Mouse (Mus musculus): Measurements from ENCODE around the gene Efcab2. TPM values are rescaled to one million over a fixed set of nuclear protein-coding genes. Genes with fewer than 3 reads are reported as not detected.

Gene Efcab2
- total RNA-seq, 2 experiments from 2014 or later: 8.9 to 10.8 TPM

GRCm38 (mm10) chr1:178376907-178377306 is 29.0 kb upstream of the Efcab2 start:
- DNase-seq (ENCODE audit: extremely low spot score in 1 of 2, low spot score in 2 of 2): no peak
- intact Hi-C loops (cut with DNase I): no loop called here
- no peak for TF ChIP-seq CTCF (IDR thresholded peaks at IDR 0.05)
- no peak overlapping the region for H3K4me3 ChIP-seq
- no peak overlapping the region for H3K27ac ChIP-seq

GRCm38 (mm10) chr1:178378115-178378514 is 27.8 kb upstream of the Efcab2 start:
- no peak for TF ChIP-seq CTCF (IDR thresholded peaks at IDR 0.05)
- intact Hi-C loops (cut with DNase I): no loop called here
- DNase-seq (ENCODE audit: extremely low spot score in 1 of 2, low spot score in 2 of 2): no peak
- Histone ChIP-seq H3K27ac (no peak overlapping the region), H3K4me3 (no peak overlapping the region)

GRCm38 (mm10) chr1:178379224-178379623 is 26.7 kb upstream of the Efcab2 start:
- Histone ChIP-seq H3K27ac (no peak overlapping the region), H3K4me3 (no peak overlapping the region)
- DNase-seq (ENCODE audit: extremely low spot score in 1 of 2, low spot score in 2 of 2): no peak
- TF ChIP-seq CTCF (IDR thresholded peaks at IDR 0.05): no peak
- intact Hi-C loops (cut with DNase I): no loop called here

- TF ChIP-seq CTCF (IDR thresholded peaks at IDR 0.05): no peak
- H3K27ac ChIP-seq: no peak overlapping the region
- H3K4me3 ChIP-seq: no peak overlapping the region
- intact Hi-C loops (cut with DNase I): no loop called here
- no peak for DNase-seq (ENCODE audit: extremely low spot score in 1 of 2, low spot score in 2 of 2)
These were observed 23.7 kb upstream of the Efcab2 start for GRCm38 (mm10) chr1:178382165-178382564.

- intact Hi-C loops (cut with DNase I): no loop called here
- Histone ChIP-seq H3K27ac (no peak overlapping the region), H3K4me3 (no peak overlapping the region)
- no peak for DNase-seq (ENCODE audit: extremely low spot score in 1 of 2, low spot score in 2 of 2)
- TF ChIP-seq CTCF (IDR thresholded peaks at IDR 0.05): no peak
These were observed 17.1 kb upstream of the Efcab2 start for GRCm38 (mm10) chr1:178388802-178389201.

- no peak overlapping the region for H3K27ac ChIP-seq
- no peak overlapping the region for H3K4me3 ChIP-seq
- DNase-seq (ENCODE audit: extremely low spot score in 1 of 2, low spot score in 2 of 2): no peak
- no peak for TF ChIP-seq CTCF (IDR thresholded peaks at IDR 0.05)
- intact Hi-C loops (cut with DNase I): no loop called here
These were observed 16.5 kb upstream of the Efcab2 start for GRCm38 (mm10) chr1:178389401-178389800.

GRCm38 (mm10) chr1:178392970-178393369 is 12.9 kb upstream of the Efcab2 start:
- Histone ChIP-seq H3K4me3 (no peak overlapping the region), H3K27ac (no peak overlapping the region)
- TF ChIP-seq CTCF (IDR thresholded peaks at IDR 0.05): no peak
- intact Hi-C loops (cut with DNase I): no loop called here
- no peak for DNase-seq (ENCODE audit: extremely low spot score in 1 of 2, low spot score in 2 of 2)

GRCm38 (mm10) chr1:178395091-178395490 is 10.8 kb upstream of the Efcab2 start:
- intact Hi-C loops (cut with DNase I): no loop called here
- no peak overlapping the region for H3K4me3 ChIP-seq
- no peak for TF ChIP-seq CTCF (IDR thresholded peaks at IDR 0.05)
- DNase-seq (ENCODE audit: extremely low spot score in 1 of 2, low spot score in 2 of 2): no peak
- no peak overlapping the region for H3K27ac ChIP-seq

- no peak for TF ChIP-seq CTCF (IDR thresholded peaks at IDR 0.05)
- Histone ChIP-seq H3K4me3 (no peak overlapping the region), H3K27ac (no peak overlapping the region)
- no peak for DNase-seq (ENCODE audit: extremely low spot score in 1 of 2, low spot score in 2 of 2)
- intact Hi-C loops (cut with DNase I): no loop called here
These were observed 9.5 kb upstream of the Efcab2 start for GRCm38 (mm10) chr1:178396383-178396782.

GRCm38 (mm10) chr1:178399879-178400278 is 6.0 kb upstream of the Efcab2 start:
- Histone ChIP-seq H3K4me3 (no peak overlapping the region), H3K27ac (peak overlapping the region; percentile 3; the same call in 1 of the 2 replicates)
- intact Hi-C loops (cut with DNase I): no loop called here
- no peak for DNase-seq (ENCODE audit: extremely low spot score in 1 of 2, low spot score in 2 of 2)
- no peak for TF ChIP-seq CTCF (IDR thresholded peaks at IDR 0.05)

- no peak for TF ChIP-seq CTCF (IDR thresholded peaks at IDR 0.05)
- intact Hi-C loops (cut with DNase I): no loop called here
- DNase-seq (ENCODE audit: extremely low spot score in 1 of 2, low spot score in 2 of 2): no peak
- Histone ChIP-seq H3K4me3 (no peak overlapping the region), H3K27ac (no peak overlapping the region)
These were observed 5.2 kb upstream of the Efcab2 start for GRCm38 (mm10) chr1:178400652-178401051.

GRCm38 (mm10) chr1:178401960-178402359 is 3.9 kb upstream of the Efcab2 start:
- Histone ChIP-seq H3K27ac (no peak overlapping the region), H3K4me3 (no peak overlapping the region)
- intact Hi-C loops (cut with DNase I): no loop called here
- TF ChIP-seq CTCF (IDR thresholded peaks at IDR 0.05): no peak
- DNase-seq (ENCODE audit: extremely low spot score in 1 of 2, low spot score in 2 of 2): no peak

- TF ChIP-seq CTCF (IDR thresholded peaks at IDR 0.05): no peak
- peak; percentile 72 to 76 for DNase-seq (ENCODE audit: extremely low spot score in 1 of 2, low spot score in 2 of 2)
- Histone ChIP-seq H3K4me3 (peak overlapping the region; percentile 100), H3K27ac (peak overlapping the region; percentile 100)
- intact Hi-C loops (cut with DNase I): no loop called here
These were observed 407 bp upstream of the Efcab2 start for GRCm38 (mm10) chr1:178405445-178405911.
